Mouse (Mus musculus) megakaryocyte, adult 5-6 weeks (primary cell): ENCODE results near the gene Rspo4. TPM values are rescaled to one million over a fixed set of nuclear protein-coding genes. Genes with fewer than 3 reads are reported as not detected.

Experiments used
- ATAC-seq: 2 replicates; pipeline ENCODE4 v1.8.0; 2016; ENCODE audit warnings: mild to moderate bottlenecking, inconsistent platforms; ENCODE audit not compliant: poor library complexity, severe bottlenecking
- total RNA-seq, 2 experiments: library from RNA; stranded (forward) in 1 of 2; stranded (reverse) in 1 of 2; fragments of 153-499, 151-499 nt in 1 of 2; fragments of 221-1000, 200-1000 nt in 1 of 2; gene quantifications; 2 replicates each; pipeline versions ENCODE4 v1.2.3 to v1.2.4; 2015 to 2017

Gene Rspo4
- not detected in 2 replicates for total RNA-seq (2015)
- not detected in 2 replicates for total RNA-seq (2017)

DNA sequence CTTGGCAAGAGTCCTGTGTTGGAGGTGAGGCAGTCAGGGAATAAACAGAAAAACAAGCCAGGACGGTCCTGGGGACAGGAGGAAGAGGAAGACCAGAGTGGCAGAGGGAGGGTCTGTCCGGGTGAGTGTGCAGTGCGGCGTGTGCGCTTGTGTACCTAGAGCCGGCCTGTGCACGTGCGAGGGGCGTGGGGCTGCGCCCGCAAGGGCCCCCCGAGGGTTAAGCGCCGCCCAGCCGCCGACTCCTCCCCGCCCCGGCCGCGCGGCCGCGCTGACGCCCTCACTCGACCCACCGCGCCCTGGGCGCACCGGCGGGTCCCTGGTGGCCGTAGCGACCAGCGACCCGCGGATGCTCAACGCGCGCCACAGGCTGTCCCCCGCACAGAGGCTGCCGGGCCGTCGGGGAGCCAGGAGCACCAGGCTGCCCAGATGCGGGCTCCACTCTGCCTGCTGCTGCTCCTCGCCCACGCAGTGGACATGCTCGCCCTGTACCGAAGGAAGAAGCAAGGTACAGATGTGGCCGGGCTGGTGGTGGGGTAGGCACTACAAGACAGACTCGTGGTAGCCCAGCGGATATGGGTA lies at the start of gene Rspo4:
Gene Rspo4 (plus strand): TSS at position 280 of the 579 bp plus-strand sequence.
- ATAC-seq: no peak

DNA sequence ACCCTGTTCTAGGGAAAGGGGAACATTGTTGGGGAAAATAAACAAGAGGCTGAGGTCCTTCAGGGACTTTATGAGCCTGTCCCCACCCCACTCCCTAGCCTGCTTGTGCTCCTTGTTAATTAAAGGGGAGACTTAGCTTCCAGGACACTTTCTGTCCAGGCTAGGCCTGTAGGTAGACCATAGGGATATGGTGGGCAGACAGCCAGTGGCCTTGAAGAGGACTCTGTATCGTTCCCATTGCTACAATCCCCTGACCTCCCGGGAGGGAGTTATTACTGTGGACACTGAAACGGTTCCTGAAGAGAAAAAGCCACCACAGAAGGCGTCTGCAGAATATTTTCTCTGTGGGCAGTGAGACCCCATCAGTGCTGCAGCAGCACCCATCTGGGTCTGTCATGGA lies 27.1 kb upstream of the Rspo4 start:
- no peak for ATAC-seq

- 0 out of 2 replicates have a peak, but pooled peaks have one; percentile 38 for ATAC-seq
Observed at GRCm38 (mm10) chr2:151862257-151862810, 19.6 kb downstream of the Rspo4 start.

GRCm38 (mm10) chr2:151864941-151865340 lies 22.2 kb downstream of the Rspo4 start:
- no peak for ATAC-seq

GRCm38 (mm10) chr2:151866487-151866886 lies 23.8 kb downstream of the Rspo4 start:
- no peak for ATAC-seq

DNA sequence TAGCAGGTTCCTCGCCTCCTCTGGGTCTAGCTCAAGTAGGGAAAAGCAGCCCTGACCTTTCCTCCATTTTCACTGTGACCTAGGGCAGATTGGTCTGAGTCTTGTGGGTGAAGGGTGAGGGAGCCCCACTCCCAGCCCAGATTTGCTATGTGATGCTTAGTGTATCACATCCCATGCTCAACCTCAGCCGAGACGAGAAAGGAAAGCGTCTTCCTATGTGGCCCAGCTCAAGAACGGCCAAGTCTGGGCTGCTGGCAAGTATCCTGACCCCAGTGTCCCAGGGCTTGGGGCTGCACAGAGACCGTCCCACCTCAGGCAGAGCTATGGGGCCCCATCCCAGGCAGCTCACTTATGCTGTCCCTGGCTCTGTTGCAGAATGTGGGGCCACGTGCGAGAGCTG lies 25.5 kb downstream of the Rspo4 start:
- ATAC-seq: no peak

GRCm38 (mm10) chr2:151874551-151874950 lies 31.8 kb downstream of the Rspo4 start:
- ATAC-seq: 0 out of 2 replicates have a peak, but pooled peaks have one; percentile 28

DNA sequence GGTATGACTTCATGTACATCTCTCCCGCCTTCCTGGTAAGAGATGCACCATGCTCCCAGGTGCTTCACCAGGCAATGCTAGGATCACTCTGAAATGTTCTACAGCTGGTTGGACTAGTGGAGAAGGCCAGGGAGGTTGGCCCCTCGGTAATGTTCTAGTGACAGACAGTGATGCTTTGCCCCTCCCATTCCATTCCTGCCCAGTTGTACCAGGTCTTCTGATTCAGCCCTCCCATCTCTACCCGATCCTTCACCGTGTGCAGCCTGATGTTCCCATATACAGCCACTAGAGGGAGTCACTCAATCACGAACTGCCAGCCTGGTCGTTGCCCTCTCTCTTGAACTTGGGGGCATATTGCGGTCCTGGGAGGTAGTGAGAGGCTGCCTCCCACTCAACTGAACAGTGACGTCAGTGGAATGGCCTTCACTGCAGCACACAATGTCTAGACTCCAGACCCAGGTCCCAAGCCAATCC lies 33.3 kb downstream of the Rspo4 start:
- peak; percentile 75 for ATAC-seq

DNA sequence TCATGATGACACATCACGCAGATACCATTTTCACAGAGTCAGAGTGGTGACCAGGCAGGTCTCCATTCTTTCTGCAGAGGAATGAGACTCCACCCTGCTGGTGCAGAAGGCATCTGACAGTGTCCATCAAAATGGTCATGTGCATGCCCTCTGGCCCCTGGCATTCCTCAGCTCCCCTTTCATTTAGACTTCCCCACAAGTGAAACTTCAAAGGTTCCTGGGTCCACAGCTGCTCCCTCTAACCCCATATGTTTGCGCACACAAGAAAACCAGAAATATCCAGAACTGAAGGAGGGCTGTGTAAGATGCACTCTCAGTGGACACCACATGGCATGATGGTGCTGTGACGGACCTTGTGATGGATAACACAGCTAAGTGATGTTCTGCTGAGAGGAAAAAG lies 35.9 kb downstream of the Rspo4 start:
- no peak for ATAC-seq

- 0 out of 2 replicates have a peak, but pooled peaks have one; percentile 27 for ATAC-seq
Observed at GRCm38 (mm10) chr2:151879760-151880159, 37.0 kb downstream of the Rspo4 start.

DNA sequence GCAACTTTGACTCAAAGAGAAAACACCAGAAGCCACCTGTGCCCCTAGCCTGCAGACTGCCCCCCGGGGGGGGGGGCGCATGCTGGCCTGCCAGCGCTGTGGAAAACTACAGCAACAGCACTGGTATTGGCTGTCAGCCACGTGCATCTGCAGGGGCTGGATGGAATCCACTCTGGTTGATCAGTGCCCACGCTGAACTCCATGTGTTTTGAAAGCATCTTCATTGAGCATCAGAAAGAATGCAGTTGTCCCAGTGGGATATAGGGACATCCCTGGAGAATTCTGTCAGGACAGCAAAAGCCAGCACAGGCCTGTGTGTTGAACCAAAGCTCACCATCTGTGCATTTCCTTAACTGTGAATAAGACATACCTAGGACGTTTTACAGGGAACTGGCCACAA lies 48.3 kb downstream of the Rspo4 start:
- ATAC-seq: no peak

- ATAC-seq: no peak
Observed at GRCm38 (mm10) chr2:151893122-151893774, 50.5 kb downstream of the Rspo4 start.

DNA sequence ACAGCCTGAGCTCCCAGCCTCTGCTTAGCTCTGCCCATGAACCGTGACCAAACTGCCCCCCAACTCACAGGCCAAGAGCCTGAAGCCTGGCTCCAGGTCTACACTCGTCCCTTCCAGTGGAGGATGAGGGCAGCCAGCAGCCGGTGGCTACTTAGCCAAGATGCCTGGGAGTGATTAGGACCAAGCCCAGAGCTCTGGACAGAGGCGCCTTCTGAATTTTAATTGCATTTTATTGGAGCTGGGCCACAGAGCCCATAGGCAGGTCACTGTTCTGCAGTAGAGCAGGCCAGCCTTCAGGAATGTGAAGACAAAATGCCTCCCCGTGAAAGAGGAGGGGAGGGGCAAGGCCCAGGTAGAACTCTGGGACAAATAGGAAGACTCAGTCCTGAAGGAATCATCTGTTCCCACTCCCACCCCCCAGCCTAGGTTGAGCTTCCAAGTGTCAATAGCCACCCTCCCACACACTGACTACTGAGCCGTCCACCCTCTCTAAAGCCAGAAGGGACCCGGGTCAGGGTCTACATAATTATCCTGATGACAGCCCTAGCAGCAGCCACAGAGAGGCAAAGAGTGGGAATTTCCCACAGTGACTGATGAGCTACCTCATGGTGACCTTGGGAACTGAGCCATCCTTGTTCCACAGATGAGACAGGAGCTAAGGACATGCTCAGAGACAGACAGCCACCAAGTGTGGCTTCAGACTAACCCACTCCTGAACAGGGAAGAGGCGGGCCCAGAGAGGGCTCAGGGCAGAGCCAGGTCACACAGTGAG lies 51.7 kb downstream of the Rspo4 start:
- no peak for ATAC-seq

DNA sequence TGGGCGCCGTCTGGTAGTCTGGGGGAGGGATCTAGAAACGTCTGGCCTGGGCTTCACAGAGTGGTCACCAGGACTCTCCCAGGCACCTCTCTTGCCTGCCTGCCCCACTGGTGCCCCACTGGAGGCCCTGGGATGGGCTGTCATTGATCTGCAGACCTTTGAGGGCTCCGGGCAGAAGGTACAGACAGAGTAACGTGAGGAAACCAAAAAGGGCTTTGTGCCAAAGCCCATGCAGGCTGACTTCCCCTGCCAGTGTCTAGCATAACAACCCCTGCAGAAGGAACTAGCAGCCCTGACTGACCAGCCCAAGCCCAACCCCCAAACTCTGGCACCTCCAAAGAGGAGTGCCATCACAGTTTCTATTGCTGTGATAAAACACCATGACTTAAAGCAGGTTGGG lies 53.2 kb downstream of the Rspo4 start:
- no peak for ATAC-seq

DNA sequence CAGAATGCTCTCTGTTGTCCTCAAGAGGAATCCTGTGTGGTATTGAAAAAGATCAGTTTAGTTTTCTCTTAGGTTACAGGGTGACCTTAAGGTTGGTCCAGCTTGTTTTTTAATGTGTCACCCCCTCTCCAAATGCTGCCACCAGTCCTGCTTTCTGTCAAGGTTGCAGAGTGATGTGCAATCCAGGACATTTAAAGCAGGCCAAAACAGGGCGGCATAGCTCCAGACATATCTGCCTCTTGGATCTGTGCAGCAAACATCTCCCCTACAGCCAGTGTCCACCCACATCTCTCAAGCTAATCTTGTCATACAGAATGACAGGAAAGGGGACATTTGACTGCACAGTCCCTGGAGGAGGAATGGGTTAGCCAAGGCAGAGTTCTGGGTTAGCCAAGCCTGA lies 55.4 kb downstream of the Rspo4 start:
- no peak for ATAC-seq

- no peak for ATAC-seq
Observed at GRCm38 (mm10) chr2:151900845-151901244, 58.1 kb downstream of the Rspo4 start.

DNA sequence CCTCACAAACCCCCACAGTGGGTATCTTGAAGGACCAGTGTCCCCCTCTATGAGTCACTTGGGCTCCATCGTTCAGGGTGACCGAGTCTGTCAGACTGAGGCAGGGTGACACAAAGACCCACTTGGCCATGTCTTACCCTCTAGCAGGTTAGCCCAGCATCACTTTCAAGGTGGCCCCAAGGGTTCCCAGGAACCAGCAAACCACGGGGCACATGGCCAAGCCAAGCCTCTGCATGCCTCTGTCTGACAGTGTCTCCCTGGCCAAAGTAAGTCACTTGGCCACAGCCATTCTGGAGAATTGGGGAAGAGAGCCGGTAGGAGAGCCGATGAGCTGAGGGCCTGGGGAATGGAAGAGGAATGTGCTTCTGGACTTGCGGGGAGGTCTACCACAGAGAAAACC lies 60.5 kb downstream of the Rspo4 start:
- ATAC-seq: no peak

- no peak for ATAC-seq
Observed at GRCm38 (mm10) chr2:151903933-151904332, 61.2 kb downstream of the Rspo4 start.

- ATAC-seq: no peak
Observed at GRCm38 (mm10) chr2:151904636-151905035, 61.9 kb downstream of the Rspo4 start.

DNA sequence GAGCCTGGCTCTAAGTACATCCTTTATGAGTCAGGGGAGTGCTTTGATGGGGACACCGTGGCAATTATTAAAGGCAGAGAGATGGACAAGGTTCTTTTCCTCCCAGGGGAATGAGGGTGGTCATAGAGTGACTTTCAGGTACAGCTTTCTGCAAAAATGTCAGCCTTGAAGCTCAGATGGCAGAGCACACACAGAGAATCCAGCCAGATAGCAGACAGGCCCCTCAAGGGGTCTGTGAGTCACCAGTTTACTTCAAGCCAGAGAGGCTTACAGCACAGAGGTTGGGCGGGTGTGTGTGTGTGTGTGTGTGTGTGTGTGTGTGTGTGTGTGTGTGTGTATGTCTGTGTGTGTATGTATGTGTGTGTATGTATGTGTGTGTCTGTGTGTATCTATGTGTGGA lies 64.3 kb downstream of the Rspo4 start:
- no peak for ATAC-seq

DNA sequence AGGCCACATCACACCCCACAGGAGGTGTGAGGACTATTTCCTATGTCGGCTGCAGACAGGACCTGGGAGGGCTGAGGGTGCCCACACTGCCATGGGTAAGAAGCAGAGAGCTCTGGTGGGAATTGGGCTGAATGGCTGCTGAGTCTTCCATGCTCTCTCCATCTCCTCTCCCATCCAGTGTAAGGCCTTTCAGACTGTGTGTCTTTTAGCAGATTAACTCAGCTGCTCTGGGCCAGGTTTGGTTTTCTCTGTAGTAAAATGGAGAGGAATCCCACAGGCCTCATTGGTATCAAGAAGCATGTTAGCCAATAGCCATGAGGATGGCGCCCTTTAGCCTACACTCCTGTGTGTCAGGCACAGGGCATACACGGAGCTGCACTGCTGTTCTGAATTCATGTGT lies 66.7 kb downstream of the Rspo4 start:
- no peak for ATAC-seq
